Mouse (Mus musculus): ENCODE results near the gene Slc35g1.

- no peak for TF ChIP-seq POLR2A (IDR thresholded peaks at IDR 0.05; ENCODE audit: insufficient read length, low read depth)
- no peak for TF ChIP-seq USF1 (IDR thresholded peaks at IDR 0.05; ENCODE audit: low read depth)
- TF ChIP-seq TCF12 (IDR thresholded peaks at IDR 0.05; ENCODE audit: insufficient read depth, poor library complexity, severe bottlenecking), result no peak
These were observed 36.5 kb upstream of the Slc35g1 start for GRCm38 (mm10) chr19:38359287-38359686.
